Mouse (Mus musculus) stomach, embryonic 16.5 days (tissue): ENCODE results near the gene Sema4d. TPM values are rescaled to one million over a fixed set of nuclear protein-coding genes. Genes with fewer than 3 reads are reported as not detected.
A peak's percentile ranks its signal among the peaks of the same experiment; 100 is the strongest.

Experiments used
- ATAC-seq: fragments of 200-750 bp; cut with Nextera tagmentation; 2 replicates; pipeline ENCODE4 v1.8.0; 2017; ENCODE audit warnings: moderate number of reproducible peaks, moderate TSS enrichment; ENCODE audit not compliant: insufficient read depth, low FRiP score
- H3K27ac ChIP-seq: fragments of 300-500 bp; sonication (generic); 2 replicates; pipeline ENCODE4 v1.5.1; 2014; ENCODE audit warnings: low read length
- H3K27me3 ChIP-seq: fragments of 300-500 bp; sonication (generic); 2 replicates; pipeline ENCODE4 v1.6.1; 2014; ENCODE audit warnings: low read length, control low read depth, mixed read lengths; ENCODE audit not compliant: control insufficient read depth, insufficient read depth
- H3K36me3 ChIP-seq: fragments of 300-500 bp; sonication (generic); 2 replicates; pipeline ENCODE4 v1.6.1; 2014; ENCODE audit warnings: low read length; ENCODE audit not compliant: control insufficient read depth, insufficient read depth
- H3K4me1 ChIP-seq: fragments of 300-500 bp; sonication (generic); 2 replicates; pipeline ENCODE4 v1.6.1; 2014; ENCODE audit warnings: low read length, control low read depth, mixed read lengths; ENCODE audit not compliant: control insufficient read depth, insufficient read depth
- H3K4me2 ChIP-seq: fragments of 300-500 bp; sonication (generic); 2 replicates; pipeline ENCODE4 v1.6.1; 2014; ENCODE audit warnings: low read depth, low read length, mixed read lengths
- H3K4me3 ChIP-seq: fragments of 300-500 bp; sonication (generic); replicated peaks from 2 replicates; pipeline ENCODE4 v1.5.1; 2014; ENCODE audit warnings: mild to moderate bottlenecking, low read length
- H3K9ac ChIP-seq: fragments of 300-500 bp; sonication (generic); 2 replicates; pipeline ENCODE4 v1.6.1; 2014; ENCODE audit warnings: low read length
- H3K9me3 ChIP-seq: fragments of 300-500 bp; sonication (generic); replicated peaks from 2 replicates; pipeline ENCODE4 v1.6.1; 2016; ENCODE audit warnings: low read length, control low read depth; ENCODE audit not compliant: control insufficient read depth
- WGBS: fragments of 180-500 bp; shearing (Covaris S2); extraction: QIAGEN DNeasy Blood & Tissue Kit; methylation state at CpG from one replicate; pipeline ENCODE4 v1.1.7; 2014; 5-methylcytosine and 5-hydroxymethylcytosine counted together
- polyA plus RNA-seq: library from polyadenylated mRNA; unstranded; fragments of >200 nt; fragmentation: Nextera tagmentation; extraction: Ambion mirVana; gene quantifications from 2 replicates; pipeline ENCODE4 v1.2.1, GENCODE M21; 2015

The Sema4d gene
- polyA plus RNA-seq, 1 experiment from 2014 or later: 11.5 TPM

GRCm38 (mm10) chr13:51734556-51734955 lies 59.0 kb downstream of the Sema4d start:
- H3K9ac ChIP-seq: no peak overlapping the region
- H3K4me3 ChIP-seq: no peak overlapping the region
- H3K9me3 ChIP-seq: no peaks in the 10 kb centered on the region
- no peaks in the 10 kb centered on the region for H3K36me3 ChIP-seq
- no peak for ATAC-seq
- no peak overlapping the region for H3K27ac ChIP-seq
- no peak overlapping the region for H3K4me2 ChIP-seq
- peaks cover 23% of the 10 kb centered on the region for H3K4me1 ChIP-seq
- 88% methylated on average over 4 of the region's 4 CpGs for WGBS
- no peaks in the 10 kb centered on the region for H3K27me3 ChIP-seq

DNA sequence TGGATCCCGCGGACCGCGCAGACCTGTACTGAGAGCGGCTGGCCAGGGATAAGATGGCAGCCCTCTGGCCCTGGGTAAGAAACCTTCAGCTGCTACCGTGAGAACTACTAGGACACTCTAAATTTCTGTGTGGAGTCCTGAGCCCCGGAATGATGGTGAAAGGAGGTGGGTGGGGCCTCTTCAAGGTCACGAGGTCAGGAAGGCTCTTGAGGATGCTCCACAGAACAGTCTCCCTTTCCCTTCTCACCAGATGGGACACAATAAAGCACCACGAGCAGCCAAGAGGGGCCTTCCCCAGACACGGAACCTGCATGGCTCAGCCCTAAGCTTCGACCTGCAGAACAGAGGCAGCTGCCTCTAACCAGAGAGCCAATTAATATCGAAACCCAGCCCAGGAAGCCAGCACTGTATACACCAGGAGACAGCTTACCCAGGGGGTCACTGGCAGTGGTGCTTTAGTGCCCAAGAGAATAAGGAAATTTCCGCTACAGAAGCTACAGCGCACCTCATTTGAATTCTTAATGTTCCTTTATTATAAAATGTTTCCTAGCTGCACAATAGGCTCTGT lies 61.4 kb downstream of the Sema4d start:
- H3K4me1 ChIP-seq: peaks cover 18% of the 10 kb centered on the region
- WGBS: 78% methylated on average over 14 of the region's 14 CpGs
- no peak overlapping the region for H3K9ac ChIP-seq
- H3K4me2 ChIP-seq: no peak overlapping the region
- ATAC-seq: no peak
- H3K36me3 ChIP-seq: no peaks in the 10 kb centered on the region
- no peaks in the 10 kb centered on the region for H3K9me3 ChIP-seq
- H3K27me3 ChIP-seq: no peaks in the 10 kb centered on the region
- H3K27ac ChIP-seq: no peak overlapping the region
- H3K4me3 ChIP-seq: no peak overlapping the region

- Histone ChIP-seq H3K27ac (no peak overlapping the region), H3K27me3 (no peaks in the 10 kb centered on the region), H3K4me1 (peaks cover 16% of the 10 kb centered on the region), H3K36me3 (no peaks in the 10 kb centered on the region), H3K9me3 (no peaks in the 10 kb centered on the region), H3K4me3 (no peak overlapping the region), H3K4me2 (no peak overlapping the region), H3K9ac (no peak overlapping the region)
- no peak for ATAC-seq
- 89% methylated on average over 7 of the region's 7 CpGs for WGBS
Measured at GRCm38 (mm10) chr13:51731474-51731873, 62.1 kb downstream of the Sema4d start.

- no peak overlapping the region for H3K4me2 ChIP-seq
- WGBS: 6% methylated on average over 4 of the region's 4 CpGs
- peaks cover 12% of the 10 kb centered on the region for H3K4me1 ChIP-seq
- no peaks in the 10 kb centered on the region for H3K27me3 ChIP-seq
- no peak overlapping the region for H3K4me3 ChIP-seq
- no peaks in the 10 kb centered on the region for H3K36me3 ChIP-seq
- no peak overlapping the region for H3K9ac ChIP-seq
- H3K9me3 ChIP-seq: no peaks in the 10 kb centered on the region
- ATAC-seq: no peak
- H3K27ac ChIP-seq: no peak overlapping the region
Measured at GRCm38 (mm10) chr13:51729887-51730361, 63.6 kb downstream of the Sema4d start.

GRCm38 (mm10) chr13:51727364-51727763 lies 66.2 kb downstream of the Sema4d start:
- Histone ChIP-seq H3K36me3 (no peaks in the 10 kb centered on the region), H3K9ac (no peak overlapping the region), H3K4me3 (no peak overlapping the region), H3K27ac (no peak overlapping the region), H3K4me2 (no peak overlapping the region), H3K4me1 (peaks cover 12% of the 10 kb centered on the region), H3K27me3 (no peaks in the 10 kb centered on the region), H3K9me3 (no peaks in the 10 kb centered on the region)
- no peak for ATAC-seq
- WGBS: 65% methylated on average over 6 of the region's 7 CpGs

GRCm38 (mm10) chr13:51725926-51726574 lies 67.5 kb downstream of the Sema4d start:
- no peak overlapping the region for H3K4me3 ChIP-seq
- peak; percentile 72 for ATAC-seq
- WGBS: 67% methylated on average over 8 of the region's 8 CpGs

GRCm38 (mm10) chr13:51725446-51725845 lies 68.1 kb downstream of the Sema4d start:
- Histone ChIP-seq H3K27ac (no peak overlapping the region), H3K4me3 (no peak overlapping the region), H3K9me3 (no peaks in the 10 kb centered on the region), H3K36me3 (no peaks in the 10 kb centered on the region), H3K4me1 (peaks cover 10% of the 10 kb centered on the region), H3K27me3 (no peaks in the 10 kb centered on the region), H3K4me2 (no peak overlapping the region), H3K9ac (no peak overlapping the region)
- 87% methylated on average over 7 of the region's 7 CpGs for WGBS
- ATAC-seq: no peak

More at GRCm38 (mm10) chr13:51725926-51726574, 67.5 kb downstream of the Sema4d start:
- no peaks in the 10 kb centered on the region for H3K9me3 ChIP-seq
- peaks cover 12% of the 10 kb centered on the region for H3K4me1 ChIP-seq
- no peaks in the 10 kb centered on the region for H3K27me3 ChIP-seq
- H3K27ac ChIP-seq: no peak overlapping the region
- H3K4me2 ChIP-seq: no peak overlapping the region
- no peaks in the 10 kb centered on the region for H3K36me3 ChIP-seq
- H3K9ac ChIP-seq: no peak overlapping the region

- Histone ChIP-seq H3K36me3 (no peaks in the 10 kb centered on the region), H3K9ac (no peak overlapping the region), H3K4me3 (no peak overlapping the region), H3K4me2 (no peak overlapping the region), H3K4me1 (peaks cover 1% of the 10 kb centered on the region; the same call in 1 of the 2 replicates), H3K27ac (no peak overlapping the region), H3K27me3 (no peaks in the 10 kb centered on the region), H3K9me3 (no peaks in the 10 kb centered on the region)
- WGBS: 78% methylated on average over 6 of the region's 6 CpGs
- no peak for ATAC-seq
Measured at GRCm38 (mm10) chr13:51724566-51724965, 69.0 kb downstream of the Sema4d start.

- Histone ChIP-seq H3K4me1 (no peaks in the 10 kb centered on the region), H3K27me3 (no peaks in the 10 kb centered on the region), H3K4me2 (no peak overlapping the region), H3K4me3 (no peak overlapping the region), H3K36me3 (0 out of 2 replicates have a peak, but pooled peaks cover 4% of the 10 kb centered on the region), H3K27ac (no peak overlapping the region), H3K9me3 (no peaks in the 10 kb centered on the region), H3K9ac (no peak overlapping the region)
- ATAC-seq: no peak
- 63% methylated on average over 5 of the region's 5 CpGs for WGBS
Measured at GRCm38 (mm10) chr13:51723114-51723513, 70.4 kb downstream of the Sema4d start.
